Mouse (Mus musculus) liver (tissue): ENCODE data around the gene Nadsyn1.

Experiments
- DNase-seq: peaks from one replicate; pipeline ENCODE4 v3.0.0-alpha.2; 2020; ENCODE audit warnings: mixed read lengths

The Nadsyn1 gene

DNA sequence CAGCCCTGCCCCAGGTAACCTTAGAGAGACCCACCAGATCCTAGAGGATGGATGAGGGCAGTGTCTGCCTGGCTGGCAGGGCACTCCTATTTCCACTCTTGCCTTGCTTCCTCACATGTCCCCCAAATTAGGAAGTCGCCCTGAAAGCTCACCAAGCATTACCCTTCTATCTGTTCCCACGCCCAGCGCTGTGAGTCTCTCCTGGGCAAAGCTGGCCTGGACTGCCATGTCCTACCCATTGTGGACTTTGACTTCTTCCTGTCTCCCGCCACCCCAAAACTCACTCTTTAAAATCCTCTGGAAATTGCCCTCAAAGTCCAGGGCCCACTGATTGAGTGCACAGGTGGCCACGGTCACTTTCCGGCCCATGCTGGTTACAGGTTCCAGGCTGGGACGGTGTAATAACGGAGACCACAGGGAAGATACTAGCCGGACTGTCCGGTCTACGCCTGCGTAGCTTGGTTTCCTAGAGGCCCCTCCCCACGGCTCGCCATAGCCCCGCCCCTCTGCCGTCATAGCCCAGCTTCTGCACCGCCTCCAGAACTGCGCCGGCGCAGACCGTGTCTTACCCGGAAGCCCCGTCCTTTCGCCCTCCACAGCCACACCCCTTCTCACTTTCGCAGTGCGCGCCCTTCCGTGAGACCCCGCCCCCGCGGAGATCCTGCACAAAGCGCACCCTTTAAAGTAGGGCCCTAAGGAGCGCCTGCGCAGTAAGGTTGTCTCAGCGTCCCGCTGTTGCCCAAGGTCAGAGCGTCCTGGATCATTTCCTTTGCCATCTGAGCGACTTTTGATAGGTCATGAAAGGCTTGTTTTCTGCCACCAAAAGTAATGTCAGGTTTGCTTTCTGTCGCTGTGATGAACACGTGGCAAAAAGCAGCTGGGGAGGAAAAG lies at the start of gene Nadsyn1, which contains the start of gene Dhcr7:
TSS of gene Nadsyn1 (minus strand) at position 475 of the 891 bp plus-strand sequence.
TSS of gene Dhcr7 (plus strand) at position 771 of the 891 bp plus-strand sequence.
- DNase-seq, result peak; percentile 99

DNA sequence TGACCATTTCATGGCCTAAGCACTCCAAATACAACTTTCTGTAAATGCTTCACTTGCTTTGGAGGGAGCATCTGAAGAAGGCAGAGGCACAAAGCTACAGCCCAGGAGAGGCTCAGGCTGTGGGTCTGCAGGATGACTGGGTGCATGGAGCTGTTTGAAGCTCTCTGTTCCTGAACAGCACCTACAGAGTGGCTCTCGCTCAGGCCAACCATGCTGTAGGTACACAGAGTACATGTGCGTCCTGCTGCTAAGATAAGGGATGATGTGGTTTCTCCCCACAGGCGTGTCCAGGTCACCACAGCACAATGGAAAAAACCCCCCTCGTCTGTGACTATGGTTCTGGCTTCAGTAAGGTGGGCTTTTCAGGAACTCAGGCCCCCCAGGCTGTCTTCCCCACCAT lies 46.2 kb upstream of the Nadsyn1 start:
- DNase-seq, result no peak

DNA sequence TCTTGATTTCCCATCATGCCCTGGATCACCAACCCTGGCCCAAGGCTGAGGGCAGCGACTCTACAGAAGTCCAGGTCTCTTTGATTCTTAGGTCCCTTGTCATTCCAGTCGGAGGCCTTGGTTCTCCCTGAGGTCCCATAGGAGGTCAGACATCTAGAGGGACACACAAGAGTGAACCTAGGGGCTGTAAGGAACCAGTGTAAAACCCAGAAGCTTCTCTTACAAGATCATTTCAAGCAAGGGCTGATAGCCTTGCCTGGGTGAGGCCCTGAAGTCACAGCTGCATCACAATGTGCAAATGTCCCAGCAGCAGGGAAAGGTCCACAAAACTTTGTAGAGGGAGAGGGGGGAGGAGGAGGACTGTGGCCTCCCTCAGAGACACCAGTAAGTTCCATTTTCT lies 43.9 kb upstream of the Nadsyn1 start, which contains the start of gene Gm498:
TSS of gene Gm498 (plus strand) at position 301 of the 400 bp plus-strand sequence.
- no peak for DNase-seq

DNA sequence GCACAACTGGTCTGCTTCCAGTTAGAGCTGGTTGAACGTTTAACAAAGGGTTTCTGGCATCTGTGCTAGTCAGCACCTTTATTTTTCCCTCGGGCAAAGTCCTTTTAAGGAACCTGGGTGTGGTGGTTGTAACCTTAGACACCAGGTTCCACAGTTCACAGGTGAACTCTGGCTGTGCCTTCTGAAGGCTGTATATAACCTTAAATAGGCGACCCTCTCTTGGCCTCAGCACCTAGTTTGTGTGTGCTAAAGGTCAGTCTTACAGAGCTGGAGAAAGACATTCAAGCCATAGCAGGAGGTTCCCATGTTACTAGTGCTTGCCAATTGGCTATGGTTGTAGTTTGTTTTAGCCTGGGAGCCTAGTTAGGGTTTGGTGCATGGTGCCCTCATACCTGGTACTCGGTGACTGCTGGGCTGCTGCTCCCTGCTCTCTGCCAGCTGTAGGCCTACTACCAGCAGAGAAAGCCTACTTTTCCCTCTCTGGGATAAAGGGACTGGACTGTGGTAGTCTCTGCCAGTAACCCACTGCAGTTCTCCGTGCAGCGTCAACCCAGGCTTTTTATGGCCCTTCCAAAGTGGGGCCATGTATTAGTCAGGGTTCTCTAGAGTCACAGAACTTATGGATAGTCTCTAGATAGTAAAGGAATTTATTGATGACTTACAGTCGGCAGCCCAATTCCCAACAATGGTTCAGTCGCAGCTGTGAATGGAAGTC lies 26.3 kb upstream of the Nadsyn1 start:
- DNase-seq, result no peak

DNA sequence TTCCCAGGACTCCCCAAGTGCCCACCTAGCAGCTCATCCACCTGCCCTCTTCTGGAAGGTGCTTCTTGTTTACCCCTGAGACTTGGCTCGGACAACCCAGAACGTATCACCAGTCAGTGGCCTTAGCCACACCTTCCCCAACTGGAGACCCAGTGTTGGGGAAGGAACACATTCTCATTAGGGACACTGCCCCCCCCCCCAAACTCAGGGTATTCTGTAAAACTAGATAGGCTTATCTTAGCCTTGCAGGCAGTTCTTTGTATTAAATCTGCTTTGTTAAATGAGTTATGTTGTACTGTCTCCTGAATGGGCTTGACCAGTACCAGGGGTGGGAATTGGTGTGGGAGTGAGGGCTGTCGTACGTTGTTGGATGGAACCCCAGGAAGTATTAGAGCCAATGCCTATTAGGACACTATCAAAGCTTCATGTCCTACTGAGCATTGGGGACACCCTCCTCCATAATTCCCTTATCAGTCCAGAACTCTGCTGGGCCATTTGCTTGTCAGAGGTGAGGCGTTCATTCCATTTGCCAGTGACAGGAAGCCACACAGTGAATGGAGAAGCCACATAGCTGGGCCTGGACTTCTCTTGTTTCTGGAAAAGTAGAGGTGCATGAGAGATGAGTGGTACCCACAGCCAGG lies 25.6 kb upstream of the Nadsyn1 start:
- no peak for DNase-seq

DNA sequence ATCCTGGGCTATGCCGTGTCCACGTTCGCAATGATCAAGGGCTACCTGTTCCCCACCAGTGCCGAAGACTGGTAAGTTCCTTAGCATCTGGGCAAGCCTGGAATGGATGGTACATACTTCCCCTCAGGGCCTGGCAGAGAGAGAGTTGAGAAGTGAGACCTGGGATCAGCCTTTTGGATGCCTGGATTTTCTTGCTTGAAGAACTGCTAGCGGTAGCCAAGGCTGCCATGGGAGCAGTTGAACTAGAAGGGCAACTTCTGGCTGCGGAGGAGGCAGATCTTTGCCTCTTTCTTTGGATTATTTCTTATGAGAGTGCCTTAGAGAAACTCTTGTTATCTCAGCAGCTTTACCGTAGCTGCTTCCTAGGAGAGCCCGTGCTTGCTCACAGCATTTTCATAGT lies 18.7 kb upstream of the Nadsyn1 start:
- no peak for DNase-seq

DNA sequence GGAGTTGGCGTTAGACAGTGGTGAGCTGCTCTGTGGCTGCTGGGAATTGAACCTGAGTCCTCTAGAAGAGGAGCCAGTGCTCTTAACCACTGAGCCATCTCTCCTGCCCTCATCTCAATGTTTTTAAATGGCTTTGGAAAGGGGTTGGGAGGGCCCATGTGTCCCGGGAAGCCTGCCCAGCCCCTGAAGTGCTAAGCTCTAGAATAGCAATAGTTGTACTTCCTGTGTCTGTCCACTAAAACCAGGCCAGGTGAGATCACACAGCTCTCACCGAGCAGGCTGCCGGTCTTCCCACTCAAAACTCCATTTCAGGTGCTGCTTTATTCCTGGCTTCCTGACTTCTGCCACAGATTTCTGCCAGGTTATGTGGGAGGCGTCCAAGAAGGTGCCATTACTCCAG lies 17.5 kb upstream of the Nadsyn1 start:
- DNase-seq, result no peak

DNA sequence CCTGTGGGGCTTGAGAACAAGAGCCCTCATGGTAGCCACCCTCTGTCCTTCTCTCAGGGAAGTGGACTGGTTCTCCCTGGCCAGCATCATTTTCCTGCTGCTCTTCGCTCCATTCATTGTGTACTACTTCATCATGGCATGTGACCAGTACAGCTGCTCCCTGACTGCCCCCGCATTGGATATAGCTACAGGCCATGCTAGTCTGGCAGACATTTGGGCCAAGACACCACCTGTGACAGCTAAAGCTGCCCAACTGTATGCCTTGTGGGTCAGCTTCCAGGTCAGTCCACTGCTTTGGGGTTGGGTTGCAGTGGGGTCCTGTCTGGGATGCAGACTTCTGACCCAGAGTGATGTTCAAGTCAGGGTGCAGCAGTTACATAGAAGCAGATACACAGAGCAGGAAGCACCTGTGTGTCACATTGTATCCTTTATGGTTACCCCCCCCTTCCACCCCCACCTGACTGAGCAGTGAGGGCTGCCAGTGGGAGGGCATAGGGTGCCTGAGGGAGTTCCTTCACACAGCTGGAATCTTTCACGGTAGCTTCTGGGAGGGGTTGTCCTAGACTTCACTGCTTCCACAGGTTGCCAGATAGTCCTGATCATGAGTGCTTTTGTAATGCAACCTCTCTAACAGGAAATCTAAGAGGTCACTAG lies 15.2 kb upstream of the Nadsyn1 start:
- DNase-seq, result no peak

DNA sequence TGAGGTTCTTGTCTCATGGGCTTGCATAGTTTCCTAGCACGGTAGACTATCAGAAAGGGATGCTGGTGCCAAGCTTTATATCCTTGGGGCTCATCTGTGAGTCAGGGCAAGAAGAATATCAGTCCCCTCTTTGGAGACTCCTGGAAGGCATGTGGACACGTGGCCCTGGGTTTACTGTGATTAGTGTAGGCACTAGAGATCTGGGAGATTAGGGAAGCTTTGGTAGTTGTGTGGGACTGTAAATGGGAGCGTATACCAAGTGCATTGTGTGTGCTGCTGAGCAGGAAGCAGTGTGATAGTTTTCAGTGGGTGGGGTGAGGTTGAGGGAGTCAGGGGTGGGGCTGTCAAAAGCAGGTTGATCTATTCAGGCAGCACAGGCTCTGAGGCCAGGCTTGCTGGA lies 12.3 kb upstream of the Nadsyn1 start:
- DNase-seq, result no peak

DNA sequence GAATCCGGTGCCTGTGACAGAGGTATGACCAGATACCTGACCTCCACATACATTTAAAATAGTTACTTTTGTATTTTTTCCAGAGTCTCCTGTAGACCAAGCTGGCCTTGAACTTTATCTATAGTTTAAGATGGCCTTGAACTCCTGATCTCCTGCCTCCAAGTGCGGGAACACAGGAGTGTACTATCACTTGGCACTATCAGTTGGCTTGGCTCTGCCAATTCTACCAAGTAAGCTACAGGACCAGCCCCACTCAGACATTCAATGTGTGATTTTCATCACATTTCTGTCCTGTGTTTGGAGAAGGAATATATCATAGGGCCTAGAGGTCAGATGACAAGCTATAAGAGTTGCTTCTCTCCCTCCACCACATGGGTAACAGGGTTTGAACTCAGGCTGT lies 11.7 kb upstream of the Nadsyn1 start:
- DNase-seq, result no peak

DNA sequence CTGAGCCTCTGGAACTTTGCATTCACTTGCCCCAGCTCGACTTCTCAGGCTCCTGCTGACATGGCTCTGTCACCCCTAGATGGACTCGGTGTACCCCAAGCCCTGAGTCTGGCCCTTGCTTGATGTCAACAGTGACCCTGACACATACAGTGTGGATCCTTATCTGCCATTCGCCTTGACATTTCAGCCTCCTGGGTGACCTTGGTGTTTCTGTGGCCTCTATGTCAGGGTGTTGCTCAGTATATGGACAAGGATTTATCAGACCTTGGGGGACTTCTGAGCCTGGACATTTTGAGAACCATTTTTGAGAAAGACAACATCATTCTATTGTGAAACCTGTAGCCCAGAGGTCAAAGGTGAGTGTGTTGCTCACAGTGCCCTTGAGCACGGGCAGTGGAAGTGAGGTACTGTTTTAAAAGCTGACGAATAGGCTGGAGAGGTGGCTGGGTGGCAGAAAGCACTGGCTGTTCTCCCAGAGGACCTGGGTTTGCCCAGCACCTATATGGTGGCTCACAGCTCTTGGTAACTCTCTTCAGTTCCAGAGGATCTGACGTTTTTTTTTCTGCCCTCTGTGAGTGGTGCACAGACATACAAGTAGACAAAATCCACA lies 11.0 kb upstream of the Nadsyn1 start:
- no peak for DNase-seq

DNA sequence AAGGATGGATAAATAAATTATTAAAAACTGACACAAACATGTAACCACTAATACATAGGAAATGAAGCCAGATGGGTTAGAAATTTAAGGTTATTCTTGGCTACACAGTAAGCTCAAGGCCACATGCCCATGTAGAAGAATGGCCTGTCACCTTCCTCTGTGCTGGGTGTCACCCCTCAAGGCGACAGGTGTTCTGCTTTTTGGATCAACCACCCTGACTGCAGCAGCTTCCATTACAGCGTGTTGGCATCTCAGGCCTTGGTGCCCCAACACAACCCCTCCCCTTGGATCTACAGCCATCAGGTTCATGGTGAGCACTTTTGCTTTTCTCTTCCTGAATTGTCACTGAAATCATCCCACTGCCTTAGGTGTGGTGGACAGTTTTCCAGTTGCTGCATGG lies 10.0 kb upstream of the Nadsyn1 start:
- DNase-seq, result no peak

DNA sequence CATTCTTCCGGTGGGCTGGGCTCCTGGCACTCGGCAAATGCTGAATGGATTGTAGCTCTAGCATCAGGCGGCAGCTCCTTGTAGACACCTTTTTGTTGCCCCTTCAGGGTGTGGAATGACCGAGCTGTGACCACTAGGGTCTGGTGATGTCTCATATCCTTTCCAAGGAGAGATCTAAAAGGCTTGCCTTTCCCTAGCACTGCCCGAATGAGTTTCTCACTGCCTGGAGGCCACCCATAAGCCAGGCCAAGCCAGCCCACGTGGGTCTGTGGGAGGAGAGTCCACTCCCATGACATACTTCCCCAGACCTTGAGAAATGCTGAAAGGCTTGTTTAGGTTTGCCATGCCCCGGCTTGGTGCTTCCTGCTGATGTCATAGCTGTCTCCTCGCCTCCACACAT lies 9.5 kb upstream of the Nadsyn1 start:
- DNase-seq, result no peak

DNA sequence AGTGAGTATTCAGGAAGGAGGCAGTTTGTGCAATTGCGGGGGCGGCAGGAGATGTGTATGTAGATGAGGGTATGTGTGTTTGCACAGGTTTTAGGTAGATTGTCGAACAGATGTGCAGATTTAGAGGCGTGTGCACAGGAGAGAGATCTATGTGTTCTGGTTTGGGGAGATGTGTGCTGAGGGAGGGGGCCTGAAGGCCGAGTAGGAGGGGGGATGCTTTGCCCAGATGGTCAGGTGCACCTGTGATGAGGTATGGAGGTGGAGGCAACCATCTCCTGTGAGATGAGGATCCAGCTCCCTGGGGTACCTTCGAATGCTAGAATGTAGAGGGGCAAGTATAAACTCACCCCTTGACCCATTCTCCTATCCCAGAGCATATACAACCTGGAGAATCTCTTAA lies 7.8 kb upstream of the Nadsyn1 start:
- no peak for DNase-seq

DNA sequence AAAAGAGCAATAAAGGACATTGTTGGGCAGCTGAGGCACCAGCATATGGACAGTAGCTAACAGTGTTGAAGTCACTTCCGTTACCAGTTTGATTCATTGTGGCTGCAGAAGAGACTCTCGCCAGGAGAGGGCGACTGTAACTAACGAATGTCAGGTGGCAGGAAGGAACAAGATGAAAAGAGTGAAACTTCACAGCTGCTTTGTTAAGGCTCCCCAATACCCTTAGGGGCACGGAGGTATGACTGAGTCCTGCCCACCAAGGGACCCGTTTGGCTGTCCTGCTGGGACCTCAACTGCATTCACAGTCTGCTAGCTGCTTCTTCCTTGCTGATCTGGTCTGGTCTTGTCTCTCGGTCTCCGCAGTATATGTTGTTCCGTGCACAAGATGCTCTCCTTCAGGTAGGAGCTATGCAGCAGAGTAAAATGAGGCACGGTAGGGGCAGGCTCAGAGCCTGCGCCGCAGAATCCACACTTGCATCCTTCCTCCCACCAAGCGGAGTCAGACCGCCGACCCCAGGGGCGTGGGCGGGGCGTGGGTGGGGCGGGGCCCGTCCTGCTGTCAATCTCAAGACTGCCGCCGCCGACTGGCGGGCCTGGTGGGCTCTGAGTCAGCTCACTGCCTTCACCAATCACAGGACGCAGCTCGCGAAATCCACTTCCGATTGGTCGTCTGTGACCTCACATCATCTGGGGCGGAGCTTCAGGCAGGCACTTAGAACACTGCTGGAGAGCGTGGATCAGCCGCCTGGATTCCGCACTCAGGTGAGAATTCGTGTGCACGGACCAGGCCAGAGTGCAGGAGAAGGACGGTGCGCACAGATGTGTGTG lies 7.1 kb upstream of the Nadsyn1 start:
- peak; percentile 97 for DNase-seq

DNA sequence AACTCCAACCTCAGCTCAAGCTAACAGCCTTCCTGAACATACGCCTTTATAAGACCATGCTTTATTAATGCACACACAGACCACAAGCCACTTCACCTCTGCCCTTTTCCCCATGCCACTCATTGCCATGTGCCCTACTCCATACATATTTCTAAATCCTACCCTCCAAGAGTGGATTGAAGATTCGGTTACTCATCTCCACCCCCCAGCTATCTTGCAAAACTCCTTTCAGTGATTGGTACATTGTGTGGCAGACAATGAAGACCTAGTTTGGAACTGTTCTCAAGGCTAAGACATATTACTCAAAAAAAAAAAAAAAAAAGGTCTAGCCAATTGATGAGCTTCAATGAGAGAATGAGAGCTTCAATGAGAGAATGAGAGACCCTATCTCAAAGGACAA lies 4.3 kb upstream of the Nadsyn1 start:
- DNase-seq, result no peak

DNA sequence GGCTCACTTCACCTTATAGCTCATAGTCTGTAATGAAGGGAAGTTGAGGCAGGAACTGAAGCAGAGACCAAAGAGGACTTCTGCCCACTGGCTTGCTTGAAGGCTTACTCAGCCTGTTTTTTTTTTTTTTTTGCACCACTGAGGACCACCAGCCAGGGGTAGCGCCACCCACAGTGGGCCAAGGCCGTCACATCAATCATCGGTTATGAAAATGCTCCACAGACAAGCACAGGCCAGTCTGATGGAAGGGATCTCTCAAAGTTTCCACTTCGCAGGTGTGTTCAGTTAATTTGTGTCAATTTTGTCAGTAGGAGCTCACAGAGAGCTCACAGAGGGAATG lies 587 bp upstream of the Nadsyn1 start:
- DNase-seq, result no peak

DNA sequence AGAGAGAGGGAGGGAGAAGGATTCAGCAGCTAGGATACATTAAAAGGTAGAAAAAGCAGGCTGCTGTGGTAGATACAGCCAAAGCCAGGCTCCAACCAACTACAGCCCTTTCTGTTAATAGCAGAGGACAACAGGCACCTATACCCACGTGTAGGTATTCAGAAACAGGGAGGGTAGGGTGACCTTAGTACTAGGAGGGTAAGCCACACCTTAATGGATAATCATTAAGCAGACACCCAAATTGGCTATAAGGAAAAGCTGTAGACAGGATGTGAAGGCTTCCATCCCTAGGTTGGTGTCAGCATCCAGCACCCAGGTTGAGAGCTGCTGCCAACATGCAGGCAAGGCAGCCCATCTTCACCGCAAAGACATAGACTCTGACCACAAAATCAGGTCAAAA lies 1.4 kb downstream of the Nadsyn1 start:
- no peak for DNase-seq

DNA sequence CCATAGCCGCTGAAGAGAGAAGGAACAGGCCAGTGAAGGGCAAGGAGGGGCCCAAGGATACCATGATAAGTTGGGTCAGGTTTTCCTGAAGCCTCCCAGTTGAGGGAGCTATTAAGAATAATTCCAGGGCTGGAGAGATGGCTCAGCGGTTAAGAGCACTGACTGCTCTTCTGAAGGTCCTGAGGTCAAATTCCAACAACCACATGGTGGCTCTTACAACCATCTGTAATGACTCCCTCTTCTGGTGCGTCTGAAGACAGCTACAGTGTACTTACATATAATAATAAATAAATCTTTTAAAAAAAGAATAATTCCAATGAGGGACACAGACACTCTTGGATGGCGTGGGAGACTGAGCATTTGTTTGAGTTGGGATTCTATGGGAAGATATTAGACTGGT lies 3.4 kb downstream of the Nadsyn1 start:
- no peak for DNase-seq

DNA sequence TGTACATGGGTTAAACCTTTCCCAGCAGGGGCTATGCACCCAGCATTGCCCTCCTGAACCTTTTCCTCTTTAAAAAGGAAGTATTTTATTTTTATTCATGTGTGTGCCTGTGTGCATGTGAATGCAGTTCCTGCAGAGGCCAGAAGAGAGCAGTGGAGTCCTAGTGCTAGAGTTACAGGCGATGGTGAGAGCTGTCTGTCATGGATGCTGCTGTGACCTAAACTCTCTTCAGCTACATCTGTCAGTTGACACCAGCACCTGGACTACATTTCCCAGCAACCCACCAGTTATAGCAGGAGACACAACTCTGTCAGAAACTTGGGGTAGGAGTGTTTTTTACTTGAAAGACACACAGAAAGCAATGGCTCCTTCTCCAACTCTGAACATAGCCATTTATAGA lies 13.7 kb downstream of the Nadsyn1 start:
- DNase-seq, result no peak

DNA sequence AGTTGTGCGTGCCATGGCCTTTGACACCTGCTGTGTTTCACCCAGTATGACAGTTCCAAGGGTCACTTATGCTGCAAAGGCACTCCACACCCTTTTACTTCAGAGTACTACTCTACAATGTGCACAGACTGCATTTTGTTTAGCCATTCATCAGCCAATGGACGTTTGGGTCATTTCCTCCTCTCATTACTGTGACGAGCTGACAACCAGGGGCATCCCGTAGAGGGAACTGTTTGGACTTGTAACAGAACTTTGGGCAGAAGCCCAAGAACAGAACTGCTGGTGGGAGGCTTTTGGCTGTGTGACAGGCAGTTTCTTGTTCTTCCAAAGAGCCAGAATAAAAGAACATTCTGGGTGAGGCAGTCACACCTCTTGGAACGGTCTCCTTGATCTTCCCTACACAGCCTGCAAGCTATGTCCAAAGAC lies 17.4 kb downstream of the Nadsyn1 start:
- no peak for DNase-seq
